Mouse (Mus musculus) 3134 (cell line): ENCODE results near the gene Dnah17.

Source experiments
- DNase-seq: peaks from one replicate; pipeline ENCODE4 v3.0.0-alpha.2; 2011; ENCODE audit warnings: low spot score; ENCODE audit not compliant: insufficient read length; ENCODE audit errors: extremely low read depth

The Dnah17 gene

GRCm38 (mm10) chr11:117998356-117998755, 132.1 kb downstream of the Dnah17 start:
- DNase-seq, result no peak

GRCm38 (mm10) chr11:117997085-117997484, 133.3 kb downstream of the Dnah17 start:
- DNase-seq, result no peak

- DNase-seq, result no peak
Measured at GRCm38 (mm10) chr11:117996066-117996465, 134.4 kb downstream of the Dnah17 start.

- DNase-seq, result no peak
Measured at GRCm38 (mm10) chr11:117995661-117996060, 134.8 kb downstream of the Dnah17 start.

- peak; percentile 66 for DNase-seq
Measured at GRCm38 (mm10) chr11:117995255-117995654, 135.2 kb downstream of the Dnah17 start.

GRCm38 (mm10) chr11:117994250-117995057, 136.0 kb downstream of the Dnah17 start:
- DNase-seq, result peak; percentile 42

DNA sequence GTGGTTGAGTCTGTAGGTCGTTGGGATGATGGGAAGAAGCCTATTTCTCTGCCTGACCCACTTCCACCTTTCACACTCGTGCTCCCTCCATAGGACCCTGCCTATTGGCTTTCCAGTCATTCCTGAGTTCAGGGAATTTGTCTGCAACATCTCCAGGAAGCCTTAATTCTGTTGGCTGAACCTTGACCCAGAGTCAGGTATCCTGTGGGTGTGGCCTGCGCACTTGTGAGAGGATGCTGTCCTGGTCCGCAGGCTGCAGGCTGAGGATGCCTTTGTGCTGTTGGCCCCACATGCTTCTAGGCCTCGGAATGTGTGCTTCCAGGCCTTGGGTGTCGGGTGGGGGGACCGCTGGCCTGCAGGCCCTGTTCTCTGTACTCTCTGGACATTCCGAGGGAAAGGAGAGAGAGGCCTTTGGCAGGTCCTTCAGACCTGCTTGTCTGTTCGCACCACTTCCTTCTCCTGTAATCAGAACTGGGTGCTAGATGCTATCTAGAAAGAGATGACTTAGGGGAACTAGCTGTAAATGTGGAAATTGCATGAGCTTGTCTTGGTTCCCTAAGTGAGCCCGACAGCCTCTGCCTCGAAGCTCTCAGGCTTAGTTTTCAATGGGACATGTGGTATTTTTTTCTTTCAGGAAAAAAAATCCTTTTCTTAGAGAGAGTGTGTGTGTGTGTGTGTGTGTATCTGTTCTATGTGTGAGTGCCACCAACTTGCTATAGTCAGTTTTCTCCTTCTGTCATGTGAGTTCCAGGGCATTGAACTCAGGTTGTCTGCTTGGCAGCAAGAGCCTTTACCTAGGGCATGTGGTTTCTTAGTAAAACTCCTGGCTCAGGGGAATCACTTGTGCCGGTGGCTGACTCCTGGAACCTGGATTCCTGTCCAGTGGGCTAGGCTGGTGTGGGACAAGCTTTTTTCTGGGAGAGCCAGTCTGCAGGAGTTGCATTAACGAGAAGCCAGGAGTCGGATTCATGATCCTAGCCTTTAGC, 137.0 kb downstream of the Dnah17 start:
- no peak for DNase-seq

- DNase-seq, result peak; percentile 72
Measured at GRCm38 (mm10) chr11:117991502-117992470, 138.6 kb downstream of the Dnah17 start.

DNA sequence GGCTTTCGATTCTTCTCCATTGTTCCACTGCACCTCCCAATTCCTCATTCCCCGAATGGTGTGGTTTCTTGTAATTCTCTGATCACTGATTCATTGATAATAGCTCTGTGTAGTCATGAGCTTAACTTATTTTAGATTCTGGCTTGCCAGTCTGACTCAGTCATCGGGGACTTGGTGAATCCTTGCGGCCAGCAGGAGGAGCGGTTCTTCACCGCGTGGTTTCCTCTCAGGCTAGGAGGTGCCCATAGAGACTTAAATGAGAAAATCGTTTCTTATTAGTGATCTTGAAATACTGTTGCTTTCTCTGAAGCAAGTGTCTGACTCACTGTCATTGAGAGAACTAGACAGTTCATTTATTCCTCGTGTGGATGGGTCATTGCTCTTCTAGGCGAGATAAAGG, 140.5 kb downstream of the Dnah17 start:
- peak; percentile 47 for DNase-seq

GRCm38 (mm10) chr11:117989241-117989640, 141.2 kb downstream of the Dnah17 start:
- no peak for DNase-seq

DNA sequence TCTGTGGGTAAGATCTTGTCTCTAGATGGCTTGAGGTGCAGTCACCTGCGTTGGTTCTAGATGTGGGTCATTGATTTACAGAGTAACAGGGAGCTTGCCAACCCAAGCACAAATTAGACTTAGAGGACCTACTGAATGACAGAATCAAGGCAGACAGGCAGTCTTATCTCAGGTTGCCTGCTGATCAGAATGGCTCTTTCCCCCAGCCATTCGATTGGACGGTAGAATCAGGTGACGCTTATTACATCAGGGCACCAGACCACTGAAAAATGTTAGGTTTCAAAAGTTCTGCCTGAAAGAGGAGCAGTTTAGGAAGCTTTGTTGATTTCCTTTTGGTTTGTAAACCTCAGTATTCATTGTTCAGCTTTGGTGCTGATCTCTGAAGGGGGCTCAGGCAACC, 142.5 kb downstream of the Dnah17 start:
- DNase-seq, result no peak

DNA sequence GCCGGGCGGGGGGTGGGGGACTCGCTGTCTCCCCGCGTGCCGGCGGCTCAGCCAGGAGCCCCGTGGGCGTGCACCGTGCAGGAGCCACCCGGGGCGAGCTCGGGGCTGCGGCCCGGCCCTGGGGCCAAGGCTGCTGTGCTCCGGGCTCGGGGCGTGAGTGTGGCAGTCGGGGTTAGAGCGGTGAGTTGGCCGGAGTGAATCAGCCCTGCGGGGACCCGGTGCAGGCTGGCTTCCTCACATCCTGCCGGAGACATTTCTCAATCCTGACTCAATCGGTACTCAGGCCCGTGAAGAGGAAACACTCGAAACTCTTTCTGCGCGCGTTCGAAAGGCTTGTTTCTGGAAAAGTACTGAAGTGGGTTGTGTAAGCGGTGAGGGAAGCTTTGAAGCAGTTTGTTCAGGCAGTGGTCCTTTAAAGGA, 143.4 kb downstream of the Dnah17 start:
- no peak for DNase-seq

- peak; percentile 89 for DNase-seq
Measured at GRCm38 (mm10) chr11:117986126-117987031, 144.1 kb downstream of the Dnah17 start, which contains the start of gene Pgs1. TSS of gene Pgs1 (plus strand) at chr11:117986292.

GRCm38 (mm10) chr11:117983770-117984169, 146.7 kb downstream of the Dnah17 start:
- DNase-seq, result no peak

- DNase-seq, result no peak
Measured at GRCm38 (mm10) chr11:117982426-117982825, 148.0 kb downstream of the Dnah17 start.

DNA sequence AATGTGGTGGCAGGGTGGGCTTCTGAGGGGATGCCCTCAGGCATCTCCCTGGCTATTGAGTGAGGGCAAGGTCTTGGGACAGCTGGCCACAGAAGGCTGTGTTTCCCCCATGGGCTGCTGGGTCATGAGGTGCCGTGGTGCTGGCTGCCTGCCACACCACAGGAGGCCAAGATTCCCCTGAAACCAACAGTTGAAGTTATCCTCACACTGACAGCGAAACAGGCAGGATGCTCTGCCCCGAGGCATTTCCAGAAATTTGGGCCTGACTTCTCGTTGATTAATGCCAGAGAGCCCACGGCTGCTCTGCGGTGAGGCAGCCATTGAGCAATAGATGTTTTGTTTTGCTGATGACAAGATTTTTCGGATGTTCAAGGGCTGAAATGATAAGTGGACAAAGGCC, 151.0 kb downstream of the Dnah17 start:
- peak; percentile 84 for DNase-seq

GRCm38 (mm10) chr11:117977694-117978360, 152.6 kb downstream of the Dnah17 start:
- no peak for DNase-seq

- DNase-seq, result peak; percentile 80
Measured at GRCm38 (mm10) chr11:117976081-117976582, 154.3 kb downstream of the Dnah17 start.
